Mouse (Mus musculus): Measurements from ENCODE around the gene Rnf224. TPM values are rescaled to one million over a fixed set of nuclear protein-coding genes. Genes with fewer than 3 reads are reported as not detected.

The Rnf224 gene
- total and polyA plus RNA-seq, 3 experiments, result not detected

DNA sequence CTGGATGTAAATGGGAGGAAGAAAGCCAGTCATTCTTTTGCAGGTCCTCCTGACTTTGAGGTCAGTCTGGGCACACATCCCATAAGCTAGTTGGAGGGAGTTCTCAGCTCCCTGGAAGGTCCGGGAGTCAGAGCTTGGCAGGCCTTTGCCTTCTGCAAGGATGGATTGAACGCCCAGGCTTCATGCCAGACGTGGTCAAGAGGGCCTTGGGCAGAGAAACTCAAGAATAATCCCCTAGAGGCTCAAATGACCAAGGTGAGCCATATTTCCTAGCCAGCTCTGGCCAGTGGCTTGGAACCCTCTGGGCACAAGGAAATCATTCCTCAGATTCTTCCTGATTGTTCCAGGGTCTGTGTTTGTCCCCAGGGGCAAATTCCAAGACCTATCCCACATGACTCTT is 28.3 kb upstream of the Rnf224 start:
- Histone ChIP-seq H3K4me3 (no peak overlapping the region), H3K9ac (ENCODE audit: low read depth, low read length) (no peak overlapping the region), H3K4me1 (ENCODE audit: control insufficient read depth, insufficient read depth, low read length) (peaks cover 20% of the 10 kb centered on the region), H3K27me3 (ENCODE audit: control insufficient read depth, insufficient read depth, low read length) (no peaks in the 10 kb centered on the region), H3K36me3 (ENCODE audit: control insufficient read depth, insufficient read depth, low read length) (no peaks in the 10 kb centered on the region), H3K27ac (peak overlapping the region; percentile 67), H3K79me2 (replicated peaks; ENCODE audit: control insufficient read depth, insufficient read depth, low read length) (no peaks in the 10 kb centered on the region)
- DNase-seq, result no peak
- no peak for TF ChIP-seq EP300 (IDR thresholded peaks at IDR 0.05; ENCODE audit: insufficient read depth, low read depth, low read length)
- TF ChIP-seq CTCF (IDR thresholded peaks at IDR 0.05), result no peak
- TF ChIP-seq POLR2A (IDR thresholded peaks at IDR 0.05; ENCODE audit: insufficient read depth, low read depth, low read length), result no peak
- intact Hi-C loops (cut with DNase I), result no loop called here
- WGBS, result 59% methylated on average over 3 of the region's 3 CpGs

DNA sequence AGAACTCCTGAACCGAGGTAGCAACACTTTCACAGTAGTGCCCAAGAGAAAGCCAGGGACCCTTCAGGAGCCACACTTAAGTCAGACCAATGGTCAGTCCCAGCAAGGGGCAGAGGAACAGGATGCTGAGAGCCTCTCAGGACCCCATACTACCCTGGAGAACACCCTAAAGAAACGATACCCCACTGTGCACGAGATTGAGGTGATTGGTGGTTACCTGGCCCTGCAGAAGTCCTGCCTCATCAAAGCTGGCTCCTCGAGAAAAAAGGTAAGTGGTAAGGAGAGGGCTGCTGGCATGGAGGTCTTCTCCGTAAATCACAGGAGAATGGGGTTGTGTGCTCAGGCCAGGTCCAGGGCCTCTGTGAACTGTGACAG is 27.7 kb upstream of the Rnf224 start:
- TF ChIP-seq POLR2A (IDR thresholded peaks at IDR 0.05; ENCODE audit: insufficient read depth, low read depth, low read length), result no peak
- TF ChIP-seq EP300 (IDR thresholded peaks at IDR 0.05; ENCODE audit: insufficient read depth, low read depth, low read length), result no peak
- no peak for TF ChIP-seq CTCF (IDR thresholded peaks at IDR 0.05)
- DNase-seq, result no peak
- Histone ChIP-seq H3K36me3 (ENCODE audit: control insufficient read depth, insufficient read depth, low read length) (no peaks in the 10 kb centered on the region), H3K27me3 (ENCODE audit: control insufficient read depth, insufficient read depth, low read length) (no peaks in the 10 kb centered on the region), H3K27ac (no peak overlapping the region; the same call in 1 of the 2 replicates), H3K79me2 (replicated peaks; ENCODE audit: control insufficient read depth, insufficient read depth, low read length) (no peaks in the 10 kb centered on the region), H3K4me1 (ENCODE audit: control insufficient read depth, insufficient read depth, low read length) (peaks cover 20% of the 10 kb centered on the region), H3K9ac (ENCODE audit: low read depth, low read length) (no peak overlapping the region), H3K4me3 (no peak overlapping the region)
- 80% methylated on average over 5 of the region's 5 CpGs for WGBS
- intact Hi-C loops (cut with DNase I), result no loop called here

DNA sequence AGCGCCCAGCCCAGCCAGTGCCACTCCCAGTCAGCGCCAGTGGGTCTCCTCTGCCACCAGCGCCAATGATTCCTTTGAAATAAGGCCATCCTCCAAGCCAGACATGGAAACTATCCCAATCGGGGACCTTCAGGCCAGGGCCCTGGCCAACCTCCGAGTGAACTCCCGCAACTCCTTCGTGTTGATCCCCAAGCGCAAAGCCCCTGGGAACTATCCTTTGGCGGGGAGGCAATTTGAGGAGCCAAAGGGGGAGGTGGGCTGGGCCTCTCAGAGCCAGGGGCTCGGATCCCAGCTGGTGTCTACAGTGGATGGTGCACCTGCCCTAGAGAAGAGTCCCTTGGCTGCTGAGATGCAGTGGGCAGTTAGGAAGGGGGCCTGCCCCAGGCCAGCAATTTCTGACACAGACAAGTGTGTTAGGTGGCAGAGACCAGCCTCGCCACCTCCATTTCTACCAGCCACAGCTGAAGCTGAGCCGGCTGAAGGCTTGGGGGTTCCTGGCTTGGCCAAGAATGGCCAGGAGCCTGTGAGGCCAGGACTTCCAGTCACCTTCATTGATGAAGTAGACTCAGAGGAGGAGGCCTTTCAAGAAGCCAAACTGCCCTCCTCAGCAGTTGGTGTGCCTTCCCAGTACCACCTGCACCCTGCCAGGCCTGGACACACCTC is 27.2 kb upstream of the Rnf224 start:
- Histone ChIP-seq H3K27me3 (ENCODE audit: control insufficient read depth, insufficient read depth, low read length) (no peaks in the 10 kb centered on the region), H3K79me2 (replicated peaks; ENCODE audit: control insufficient read depth, insufficient read depth, low read length) (no peaks in the 10 kb centered on the region), H3K27ac (peak overlapping the region; percentile 63; the same call in 1 of the 2 replicates), H3K9ac (ENCODE audit: low read depth, low read length) (peak overlapping the region; percentile 79), H3K4me3 (peak overlapping the region; percentile 96), H3K36me3 (ENCODE audit: control insufficient read depth, insufficient read depth, low read length) (no peaks in the 10 kb centered on the region), H3K4me1 (ENCODE audit: control insufficient read depth, insufficient read depth, low read length) (peaks cover 20% of the 10 kb centered on the region)
- TF ChIP-seq POLR2A (IDR thresholded peaks at IDR 0.05; ENCODE audit: insufficient read depth, low read depth, low read length) (no peak), EP300 (IDR thresholded peaks at IDR 0.05; ENCODE audit: insufficient read depth, low read depth, low read length) (no peak)
- WGBS, result 43% methylated on average over 12 of the region's 12 CpGs
- no peak for DNase-seq
- intact Hi-C loops (cut with DNase I), result no loop called here

DNA sequence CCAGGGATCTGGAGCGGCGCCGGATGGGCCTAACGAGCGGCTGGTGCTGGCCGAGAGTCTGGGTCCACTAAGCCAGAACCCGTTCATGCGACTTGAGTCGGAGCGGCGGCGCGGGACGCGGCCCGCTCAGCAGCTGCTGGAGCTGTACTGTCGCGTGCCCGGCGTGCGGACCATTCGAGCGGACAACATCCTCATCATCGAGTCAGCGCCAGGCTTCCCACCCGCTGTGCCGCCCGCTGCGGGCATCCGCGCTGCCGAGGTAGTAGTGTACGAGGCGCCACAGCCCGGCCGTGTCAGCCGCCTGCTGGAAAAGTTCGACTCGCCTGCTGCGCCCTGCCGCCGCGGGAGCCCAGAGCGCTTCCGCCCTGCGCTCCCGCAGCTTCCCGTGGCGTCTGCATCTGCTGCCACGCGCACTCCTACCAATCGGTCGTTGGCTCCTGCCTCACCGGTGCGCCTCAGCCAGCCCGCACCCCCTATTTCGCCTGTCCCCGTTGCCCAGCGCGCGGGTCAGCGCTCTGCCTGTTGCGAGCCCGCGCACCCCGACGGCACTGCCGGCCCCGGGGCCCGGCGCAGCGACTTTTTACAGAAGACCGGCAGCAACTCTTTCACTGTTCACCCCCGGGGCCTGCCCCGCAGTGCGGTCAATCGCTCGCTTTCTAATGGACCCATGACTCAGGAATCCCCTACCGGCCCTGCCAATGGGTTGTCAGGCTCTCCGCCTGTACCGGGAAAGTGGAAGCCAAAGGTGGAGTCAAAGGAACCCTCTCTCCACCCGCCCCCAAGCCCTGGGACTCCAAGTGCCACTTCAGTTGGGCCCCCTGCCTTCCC is 26.4 kb upstream of the Rnf224 start:
- H3K27me3 ChIP-seq (ENCODE audit: control insufficient read depth, insufficient read depth, low read length), result no peaks in the 10 kb centered on the region
- H3K9ac ChIP-seq (ENCODE audit: low read depth, low read length), result peak overlapping the region; percentile 79
- peak overlapping the region; percentile 63 for H3K27ac ChIP-seq
- no peaks in the 10 kb centered on the region for H3K79me2 ChIP-seq (replicated peaks; ENCODE audit: control insufficient read depth, insufficient read depth, low read length)
- H3K4me1 ChIP-seq (ENCODE audit: control insufficient read depth, insufficient read depth, low read length), result peaks cover 20% of the 10 kb centered on the region
- H3K36me3 ChIP-seq (ENCODE audit: control insufficient read depth, insufficient read depth, low read length), result no peaks in the 10 kb centered on the region
- peak overlapping the region; percentile 96 for H3K4me3 ChIP-seq
- DNase-seq, result peak in 1 of 2 experiments; percentile 54
- 0 out of 2 replicates have a peak, but pooled peaks have one; percentile 4 for TF ChIP-seq CTCF (IDR thresholded peaks at IDR 0.05)
- TF ChIP-seq POLR2A (IDR thresholded peaks at IDR 0.05; ENCODE audit: insufficient read depth, low read depth, low read length), result no peak
- TF ChIP-seq EP300 (IDR thresholded peaks at IDR 0.05; ENCODE audit: insufficient read depth, low read depth, low read length), result no peak
- intact Hi-C loops (cut with DNase I), result no loop called here
- WGBS, result under 1% methylated on average over 82 of the region's 82 CpGs

DNA sequence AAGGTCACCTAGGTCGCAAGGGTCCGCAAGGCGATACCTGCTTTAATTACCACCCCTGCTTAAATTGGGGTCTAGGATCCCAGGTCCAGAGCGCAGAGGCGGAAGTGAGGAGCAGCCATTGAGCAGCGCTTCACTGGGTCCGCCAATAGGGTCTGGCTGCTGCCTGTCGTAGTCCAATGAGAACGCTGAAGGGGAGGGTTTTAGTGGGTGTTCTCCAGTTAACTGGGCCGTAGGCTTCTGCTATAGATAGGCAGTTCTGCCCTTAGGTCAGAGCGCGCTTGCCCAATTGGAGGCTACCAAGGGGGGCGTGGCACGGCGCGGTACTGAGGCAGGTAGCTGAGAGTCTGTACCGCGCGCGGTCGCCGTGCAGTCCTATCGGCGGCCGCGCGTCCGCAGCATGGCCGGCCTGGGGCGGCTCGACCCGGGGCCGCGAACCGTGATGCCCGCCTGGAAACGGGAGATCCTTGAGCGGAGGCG is 25.7 kb upstream of the Rnf224 start, which contains the start of gene Tprn:
Gene Tprn (plus strand): TSS at position 328 of the 477 bp plus-strand sequence.
- H3K36me3 ChIP-seq (ENCODE audit: control insufficient read depth, insufficient read depth, low read length), result no peaks in the 10 kb centered on the region
- peak; percentile 91 to 96 for DNase-seq
- intact Hi-C loops (cut with DNase I), result no loop called here
- H3K27me3 ChIP-seq (ENCODE audit: control insufficient read depth, insufficient read depth, low read length), result no peaks in the 10 kb centered on the region
- under 1% methylated on average over 39 of the region's 39 CpGs for WGBS
- TF ChIP-seq POLR2A (IDR thresholded peaks at IDR 0.05; ENCODE audit: insufficient read depth, low read depth, low read length) (peak; percentile 57), EP300 (IDR thresholded peaks at IDR 0.05; ENCODE audit: insufficient read depth, low read depth, low read length) (no peak), CTCF (IDR thresholded peaks at IDR 0.05) (peak; percentile 19)
- H3K27ac ChIP-seq, result peak within 1 kb of the TSS; percentile 82
- peaks cover 20% of the 10 kb centered on the region for H3K4me1 ChIP-seq (ENCODE audit: control insufficient read depth, insufficient read depth, low read length)
- peak within 1 kb of the TSS; percentile 79 for H3K9ac ChIP-seq (ENCODE audit: low read depth, low read length)
- peak within 1 kb of the TSS; percentile 96 for H3K4me3 ChIP-seq
- no peaks in the 10 kb centered on the region for H3K79me2 ChIP-seq (replicated peaks; ENCODE audit: control insufficient read depth, insufficient read depth, low read length)

All from heart, adult 2 months (tissue).